Mouse (Mus musculus): ENCODE data around the gene Fam129c. TPM values are rescaled to one million over a fixed set of nuclear protein-coding genes. Genes with fewer than 3 reads are reported as not detected.

Fam129c gene
- total RNA-seq, 2 experiments from 2014 or later: 0.71 to 0.76 TPM

GRCm38 (mm10) chr8:71637149-71638095 is 40.0 kb downstream of the Fam129c start:
- intact Hi-C loops (cut with DNase I): no loop called here
- no peak for DNase-seq

DNA sequence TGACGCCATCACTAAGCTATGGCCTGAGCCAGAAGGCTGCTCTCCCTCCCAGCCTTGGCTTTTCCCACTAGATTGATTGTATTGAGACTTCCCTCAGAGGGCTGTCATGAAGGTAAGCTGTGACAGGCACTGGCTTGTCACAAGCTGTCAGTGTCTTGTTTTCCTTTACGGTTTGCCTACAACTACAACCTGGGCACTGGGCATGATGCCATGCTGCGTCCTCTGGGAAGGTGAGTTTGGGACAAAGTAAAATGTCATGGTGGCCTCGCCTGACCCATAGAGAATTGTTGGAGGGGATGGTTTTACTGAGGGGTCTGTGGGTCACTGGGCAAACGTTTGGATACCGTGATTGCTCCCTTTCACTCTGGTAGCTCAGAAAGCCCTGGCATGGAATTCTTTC is 40.9 kb downstream of the Fam129c start:
- DNase-seq: no peak
- intact Hi-C loops (cut with DNase I): no loop called here

- intact Hi-C loops (cut with DNase I): no loop called here
- no peak for DNase-seq
Observed at GRCm38 (mm10) chr8:71639318-71639717, 41.9 kb downstream of the Fam129c start.

- intact Hi-C loops (cut with DNase I): no loop called here
- no peak for DNase-seq
Observed at GRCm38 (mm10) chr8:71645510-71645909, 48.1 kb downstream of the Fam129c start.

DNA sequence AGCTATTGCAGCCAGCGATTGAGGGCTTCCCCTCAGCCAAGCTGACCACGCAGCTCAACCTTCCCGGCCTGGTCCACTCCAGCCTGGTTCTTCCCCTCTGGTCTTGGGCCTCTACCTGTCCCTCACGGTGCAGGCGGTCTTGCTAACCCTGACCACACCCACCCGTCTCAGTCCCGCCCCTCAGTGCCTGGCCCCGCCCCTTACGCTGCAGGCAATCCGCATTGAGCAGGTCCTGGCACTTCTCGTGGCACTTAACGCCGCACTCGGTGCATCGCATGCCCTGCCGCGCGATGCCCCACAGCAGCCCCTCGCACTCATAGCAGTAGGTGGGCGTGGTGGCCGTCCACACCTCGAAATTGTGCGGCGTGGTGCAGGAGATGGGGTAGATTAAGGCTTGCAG is 57.2 kb downstream of the Fam129c start:
- DNase-seq: no peak

More for the DNA sequence above, 57.2 kb downstream of the Fam129c start:
- intact Hi-C loops (cut with DNase I): no loop called here

Small RNA genes lying within 50 kb of the gene (microRNA-seq; reads per million reads assigned to microRNA genes)
- gene Mir6769b: 0 reads per million in 2 experiments

Other genes with a start within 250 kb of the Fam129c start
- gene Use1, start 230.8 kb upstream of the Fam129c start, total RNA-seq (2021): 10 to 100 TPM; 75.4 to 96.2 TPM
- gene Ocel1, start 226.3 kb upstream of the Fam129c start, total RNA-seq (2021): 1 to 10 TPM; 5.1 to 7.5 TPM
- gene Nr2f6, start 215.7 kb upstream of the Fam129c start, total RNA-seq (2021): 10 to 100 TPM; 20.9 to 21.5 TPM
- gene Ushbp1, start 201.8 kb upstream of the Fam129c start, total RNA-seq (2021): 1 to 10 TPM; 6.4 to 8.1 TPM
- gene Babam1, start 200.8 kb upstream of the Fam129c start, total RNA-seq (2021): 10 to 100 TPM; 60.1 to 68.3 TPM
- gene Ankle1, start 191.6 kb upstream of the Fam129c start, total RNA-seq (2021): under 1 TPM; 0.12 to 0.46 TPM
- gene Abhd8, start 134.0 kb upstream of the Fam129c start, total RNA-seq (2021): 10 to 100 TPM; 19.3 to 26.9 TPM
- gene Mrpl34, start 132.7 kb upstream of the Fam129c start, total RNA-seq (2021): 10 to 100 TPM; 66.7 to 67.1 TPM
- 10 to 100 TPM; 20.4 to 27.6 TPM for gene Dda1, start 128.4 kb upstream of the Fam129c start, total RNA-seq (2021)
- gene Ano8, start 111.7 kb upstream of the Fam129c start, total RNA-seq (2021): 10 to 100 TPM; 13.8 to 16.0 TPM
- 10 to 100 TPM in 1 of 2 experiments, 1 to 10 TPM in 1; 8.0 to 10.5 TPM for gene Gtpbp3, start 109.5 kb upstream of the Fam129c start, total RNA-seq (2021)
- 1 to 10 TPM; 5.6 to 9.3 TPM for gene Plvap, start 85.9 kb upstream of the Fam129c start, total RNA-seq (2021)
- gene Ccdc194, start 71.9 kb upstream of the Fam129c start, total RNA-seq (2021): not detected
- 1 to 10 TPM; 7.6 to 9.9 TPM for gene Bst2, start 60.2 kb upstream of the Fam129c start, total RNA-seq (2021)
- 10 to 100 TPM; 20.8 to 24.8 TPM for gene Mvb12a, start 54.7 kb upstream of the Fam129c start, total RNA-seq (2021)
- under 1 TPM in 1 of 2 experiments, not detected in 1; 0.15 TPM for gene Tmem221, start 38.8 kb upstream of the Fam129c start, total RNA-seq (2021)
- under 1 TPM; 0.10 TPM for gene Nxnl1, start 31.0 kb upstream of the Fam129c start, total RNA-seq (2021)
- gene Slc27a1, start 28.8 kb upstream of the Fam129c start, total RNA-seq (2021): 10 to 100 TPM; 55.9 to 77.1 TPM
- gene Pgls, start 5.5 kb upstream of the Fam129c start, total RNA-seq (2021): 10 to 100 TPM; 25.6 to 26.1 TPM
- 10 to 100 TPM; 33.0 to 35.6 TPM for gene Colgalt1, start 13.3 kb downstream of the Fam129c start, total RNA-seq (2021)
- gene Unc13a, start 74.1 kb downstream of the Fam129c start, total RNA-seq (2021): not detected
- gene Jak3, start 78.6 kb downstream of the Fam129c start, total RNA-seq (2021): 1 to 10 TPM; 1.8 TPM
- gene Insl3, start 91.6 kb downstream of the Fam129c start, total RNA-seq (2021): 1 to 10 TPM; 1.0 to 1.2 TPM
- 1 to 10 TPM; 2.1 to 2.6 TPM for gene B3gnt3, start 104.1 kb downstream of the Fam129c start, total RNA-seq (2021)
- gene Fcho1, start 128.1 kb downstream of the Fam129c start, total RNA-seq (2021): 1 to 10 TPM in 1 of 2 experiments, not detected in 1; 1.4 TPM

Measured in gastrocnemius, postnatal 36 days (tissue).